10 mouse cellular contexts compared by ENCODE assay signal in the genomic region with DNA sequence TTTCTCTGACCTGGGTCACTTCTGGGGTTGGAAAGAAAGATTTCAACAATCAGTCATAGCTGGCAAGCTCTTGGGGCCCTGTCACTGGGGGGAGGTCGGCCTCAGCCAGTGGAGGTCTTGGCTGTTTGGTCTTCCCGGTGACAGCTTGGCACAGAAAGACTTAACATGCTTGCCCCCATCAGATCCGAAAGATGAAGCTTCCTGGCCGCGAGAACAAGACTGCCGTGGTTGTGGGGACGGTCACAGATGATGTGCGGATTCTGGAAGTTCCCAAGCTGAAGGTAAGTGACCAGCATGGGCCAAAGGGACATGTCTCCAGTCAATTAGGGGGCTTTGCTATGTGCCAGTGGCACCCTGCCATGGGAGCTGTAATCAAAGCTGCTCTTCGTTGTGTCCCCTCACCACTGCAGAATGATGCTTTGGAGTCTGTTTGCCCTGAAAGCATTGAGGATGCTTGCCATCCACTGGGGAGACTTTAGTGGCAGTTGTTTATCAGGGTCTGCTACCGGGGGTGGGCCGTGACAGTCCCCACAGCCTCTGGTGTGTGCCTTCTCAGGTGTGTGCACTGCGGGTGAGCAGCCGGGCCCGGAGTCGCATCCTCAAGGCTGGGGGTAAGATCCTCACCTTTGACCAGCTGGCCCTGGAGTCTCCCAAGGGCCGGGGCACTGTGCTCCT. TPM values are rescaled to one million over a fixed set of nuclear protein-coding genes. Genes with fewer than 3 reads are reported as not detected.
DNase-seq lines count a peak whose midpoint lies in the region; ATAC-seq lines count a peak whose summit lies in the region.
"Had no signal": no experiment of that assay in that cellular context is flagged by ENCODE, and none has a peak within 500 bp of the region (broad histone marks: within the 10 kb centered on the region; RNA-seq: fewer than 3 reads in every experiment).

No protein-coding gene starts in this region.

- 79% methylated on average over 15 of the region's 16 CpGs for WGBS in lung, embryonic 16.5 days
- WGBS in hindbrain, embryonic 16.5 days, result 92% methylated on average over 15 of the region's 16 CpGs
- WGBS in neural tube, embryonic 13.5 days, result 92% methylated on average over 16 of the region's 16 CpGs

- peaks cover 28% of the 10 kb centered on the region for H3K36me3 ChIP-seq in lung, embryonic 16.5 days (ENCODE audit: control insufficient read depth, insufficient read depth, low read length)
- H3K36me3 ChIP-seq in hindbrain, embryonic 16.5 days (ENCODE audit: control insufficient read depth, insufficient read depth, low read length), result peaks cover 28% of the 10 kb centered on the region
- H3K36me3 ChIP-seq in neural tube, embryonic 13.5 days, result peaks cover 57% of the 10 kb centered on the region

- H3K9ac ChIP-seq in lung, embryonic 16.5 days (ENCODE audit: low read length), result peak overlapping the region; percentile 93; the same call in 1 of the 2 replicates
- peak overlapping the region; percentile 52 for H3K9ac ChIP-seq in hindbrain, embryonic 16.5 days (ENCODE audit: low read depth, low read length)
- H3K9ac ChIP-seq in neural tube, embryonic 13.5 days, result peak overlapping the region; percentile 96; the same call in 1 of the 2 replicates

- peak overlapping the region; percentile 73; the same call in 1 of the 2 replicates for H3K4me3 ChIP-seq in lung, embryonic 16.5 days (ENCODE audit: low read length)
- no peak overlapping the region for H3K4me3 ChIP-seq in hindbrain, embryonic 16.5 days (ENCODE audit: low read length)
- peak overlapping the region; percentile 90; the same call in 1 of the 2 replicates for H3K4me3 ChIP-seq in neural tube, embryonic 13.5 days

- ATAC-seq in lung, embryonic 16.5 days (ENCODE audit: low read depth), result no peak
- ATAC-seq in hindbrain, embryonic 16.5 days, result no peak
- no peak for ATAC-seq in neural tube, embryonic 13.5 days (ENCODE audit: low read depth)
- no peak for ATAC-seq in monocyte, adult 5-6 weeks (replicated peaks; ENCODE audit: insufficient number of reproducible peaks, low FRiP score, low TSS enrichment, poor library complexity, severe bottlenecking)

- H3K4me1 ChIP-seq in lung, embryonic 16.5 days (replicated peaks; ENCODE audit: control insufficient read depth, insufficient read depth, low read length), result peaks cover 24% of the 10 kb centered on the region
- peaks cover 34% of the 10 kb centered on the region for H3K4me1 ChIP-seq in hindbrain, embryonic 16.5 days (ENCODE audit: control insufficient read depth, insufficient read depth, low read depth, low read length)
- H3K4me1 ChIP-seq in neural tube, embryonic 13.5 days (replicated peaks), result peaks cover 50% of the 10 kb centered on the region

- DNase-seq in cerebellum, adult 11-12 months, result peak; percentile 52
- DNase-seq in cerebellum, adult 11 months, result no peak
- no peak for DNase-seq in lung, postnatal 10 days
- no peak for DNase-seq in c-Kit-positive CD71-positive TER-119-positive erythroid progenitor cells, embryonic 14.5 days (ENCODE audit: low spot score)

- H3K27ac ChIP-seq in lung, embryonic 16.5 days (ENCODE audit: low read length), result no peak overlapping the region
- H3K27ac ChIP-seq in hindbrain, embryonic 16.5 days (ENCODE audit: low read depth, low read length), result no peak overlapping the region
- no peak overlapping the region for H3K27ac ChIP-seq in neural tube, embryonic 13.5 days (replicated peaks)

- no peaks in the 10 kb centered on the region for H3K27me3 ChIP-seq in lung, embryonic 16.5 days (ENCODE audit: control insufficient read depth, insufficient read depth, low read depth, low read length)
- no peaks in the 10 kb centered on the region for H3K27me3 ChIP-seq in hindbrain, embryonic 16.5 days (replicated peaks; ENCODE audit: control insufficient read depth, insufficient read depth, low read length)
- H3K27me3 ChIP-seq in neural tube, embryonic 13.5 days, result no peaks in the 10 kb centered on the region

- H3K9me3 ChIP-seq in lung, embryonic 16.5 days (ENCODE audit: control insufficient read depth, low read length), result no peaks in the 10 kb centered on the region
- H3K9me3 ChIP-seq in hindbrain, embryonic 16.5 days (ENCODE audit: control insufficient read depth, low read length), result no peaks in the 10 kb centered on the region
- H3K9me3 ChIP-seq in neural tube, embryonic 13.5 days, result no peaks in the 10 kb centered on the region

- H3K4me2 ChIP-seq in lung, embryonic 16.5 days (ENCODE audit: low read depth, low read length), result peak overlapping the region; percentile 86; the same call in 1 of the 2 replicates
- H3K4me2 ChIP-seq in hindbrain, embryonic 16.5 days (ENCODE audit: low read length), result no peak overlapping the region
- H3K4me2 ChIP-seq in neural tube, embryonic 13.5 days, result peak overlapping the region; percentile 91; the same call in 1 of the 2 replicates

RNA-seq across cellular contexts. Expression of gene Fam83e, which starts 1.1 kb away (rescaled TPM):
- polyA plus RNA-seq in lung, embryonic 16.5 days (2015; fragmentation: Nextera tagmentation; extraction: Ambion mirVana), result 2.0 and 2.1 TPM in 2 replicates
- polyA plus RNA-seq in hindbrain, embryonic 16.5 days (2015; fragmentation: Nextera tagmentation; extraction: Ambion mirVana), result 0.37 and 0.44 TPM in 2 replicates
- 0.39 and 0.55 TPM in 2 replicates for polyA plus RNA-seq in neural tube, embryonic 13.5 days (2015; fragmentation: Nextera tagmentation; extraction: Ambion mirVana)
- total RNA-seq in monocyte, adult 5-6 weeks (2017), result 0.78 to 1.4 TPM in 2 of 3 replicates, not detected in the other

RNA-seq across cellular contexts. Expression of gene Sphk2, which starts 2.1 kb away (rescaled TPM):
- 28.9 TPM in 2 replicates for polyA plus RNA-seq in lung, embryonic 16.5 days (2015; fragmentation: Nextera tagmentation; extraction: Ambion mirVana)
- 23.9 and 28.3 TPM in 2 replicates for polyA plus RNA-seq in hindbrain, embryonic 16.5 days (2015; fragmentation: Nextera tagmentation; extraction: Ambion mirVana)
- polyA plus RNA-seq in neural tube, embryonic 13.5 days (2015; fragmentation: Nextera tagmentation; extraction: Ambion mirVana), result 25.1 and 26.3 TPM in 2 replicates
- total RNA-seq in monocyte, adult 5-6 weeks (2017), result 11.0 to 15.9 TPM (median 11.5 TPM) in 3 replicates

RNA-seq across cellular contexts. Expression of gene Rpl18, which starts 4.6 kb away (rescaled TPM):
- polyA plus RNA-seq in lung, embryonic 16.5 days (2015; fragmentation: Nextera tagmentation; extraction: Ambion mirVana), result 984 and 1,005 TPM in 2 replicates
- 508 and 537 TPM in 2 replicates for polyA plus RNA-seq in hindbrain, embryonic 16.5 days (2015; fragmentation: Nextera tagmentation; extraction: Ambion mirVana)
- 570 and 614 TPM in 2 replicates for polyA plus RNA-seq in neural tube, embryonic 13.5 days (2015; fragmentation: Nextera tagmentation; extraction: Ambion mirVana)
- 966 to 1,078 TPM (median 1,028 TPM) in 3 replicates for total RNA-seq in monocyte, adult 5-6 weeks (2017)

RNA-seq across cellular contexts. Expression of gene Spaca4, which starts 5.7 kb away (rescaled TPM):
- polyA plus RNA-seq in lung, embryonic 16.5 days (2015; fragmentation: Nextera tagmentation; extraction: Ambion mirVana), result not detected in 2 replicates
- not detected in 2 replicates for polyA plus RNA-seq in hindbrain, embryonic 16.5 days (2015; fragmentation: Nextera tagmentation; extraction: Ambion mirVana)
- not detected in 2 replicates for polyA plus RNA-seq in neural tube, embryonic 13.5 days (2015; fragmentation: Nextera tagmentation; extraction: Ambion mirVana)
- not detected in 3 replicates for total RNA-seq in monocyte, adult 5-6 weeks (2017)
- polyA plus RNA-seq: large intestine, adult 2 months; neural tube, embryonic 14.5 days had no signal

RNA-seq across cellular contexts. Expression of gene Dbp, which starts 15.0 kb away (rescaled TPM):
- 1.5 and 1.7 TPM in 2 replicates for polyA plus RNA-seq in lung, embryonic 16.5 days (2015; fragmentation: Nextera tagmentation; extraction: Ambion mirVana)
- polyA plus RNA-seq in hindbrain, embryonic 16.5 days (2015; fragmentation: Nextera tagmentation; extraction: Ambion mirVana), result 3.2 and 3.3 TPM in 2 replicates
- 3.1 and 4.1 TPM in 2 replicates for polyA plus RNA-seq in neural tube, embryonic 13.5 days (2015; fragmentation: Nextera tagmentation; extraction: Ambion mirVana)
- total RNA-seq in monocyte, adult 5-6 weeks (2017), result 4.3 to 13.1 TPM (median 4.5 TPM) in 3 replicates
